Mouse (Mus musculus) right cerebral cortex, adult 18-20 months (tissue): ENCODE results near the gene Gm20390.
A peak's percentile ranks its signal among the peaks of the same experiment; 100 is the strongest.
"Not testable (repeated sequence)": the region's sequence is repeated elsewhere in the genome, so short reads cannot be mapped to it uniquely, and the experiment has no call there.

Source experiments
- DNase-seq: peaks from one replicate; pipeline ENCODE4 v3.0.0; 2022; ENCODE audit warnings: mixed read lengths

The Gm20390 gene

DNA sequence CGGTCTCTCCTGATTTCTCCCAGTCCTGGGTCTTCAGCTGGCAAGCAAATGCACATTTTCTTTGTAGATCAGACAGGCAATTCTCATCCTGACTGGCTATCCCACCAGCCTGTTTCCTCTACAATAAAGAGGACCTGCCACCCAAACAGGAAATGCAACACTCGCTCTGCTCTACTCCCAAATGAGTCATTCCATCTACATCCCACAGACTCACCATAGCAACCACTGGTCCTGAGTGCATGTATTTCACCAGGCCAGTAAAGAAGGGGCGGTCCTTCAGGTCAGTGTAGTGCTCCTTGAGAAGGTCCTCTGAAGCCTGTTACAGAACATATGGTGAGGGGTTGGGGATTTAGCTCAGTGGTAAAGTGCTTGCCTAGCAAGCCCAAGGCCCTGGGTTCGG lies 5.1 kb downstream of the Gm20390 start:
- no peak for DNase-seq

DNA sequence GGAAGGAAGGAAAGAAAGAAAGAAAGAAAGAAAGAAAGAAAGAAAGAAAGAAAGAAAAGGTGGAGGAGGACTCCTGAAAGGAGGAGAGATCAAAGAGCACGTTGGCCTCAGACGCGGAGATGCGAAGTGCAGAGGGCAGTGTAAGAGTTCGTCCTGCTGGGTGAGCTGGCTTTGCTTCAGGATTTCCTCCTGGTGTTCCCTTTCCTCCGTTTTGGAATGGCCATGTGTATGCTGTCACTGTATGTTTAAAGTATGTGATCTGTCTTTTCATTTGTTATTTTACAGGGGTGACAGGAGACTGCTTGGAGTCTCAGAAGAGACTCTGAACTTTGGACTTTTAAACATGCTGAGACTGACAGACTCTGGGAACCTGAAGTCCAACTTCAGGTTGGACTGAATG lies 6.6 kb downstream of the Gm20390 start:
- DNase-seq = no peak

DNA sequence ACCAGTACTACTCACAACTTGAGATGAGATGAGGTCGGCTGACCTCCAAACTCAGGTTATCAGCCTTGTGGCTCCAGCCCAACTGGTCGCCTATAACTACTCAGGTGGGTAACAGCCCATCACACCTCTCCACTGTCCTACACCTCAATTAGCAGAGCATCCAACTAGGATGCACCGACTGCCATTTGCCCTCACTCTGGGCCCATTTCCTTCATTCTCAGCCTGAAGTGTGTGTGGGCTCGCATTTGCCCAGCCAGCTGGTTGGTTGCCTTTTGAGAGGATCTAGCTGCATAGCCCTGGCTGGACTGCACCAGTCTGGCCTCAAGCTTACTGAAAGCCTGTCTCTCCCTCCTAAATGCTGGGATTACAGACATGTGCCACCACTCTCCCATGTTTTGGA lies 10.3 kb downstream of the Gm20390 start:
- DNase-seq = no peak

- no peak for DNase-seq
Measured at GRCm38 (mm10) chr11:93957031-93957555, 11.0 kb downstream of the Gm20390 start.

GRCm38 (mm10) chr11:93956159-93956558 lies 11.9 kb downstream of the Gm20390 start, which contains the start of gene Nme2:
Nme2 (minus strand) TSS chr11:93956259.
- no peak for DNase-seq

- DNase-seq = peak; percentile 91
Measured at GRCm38 (mm10) chr11:93955256-93956150, 12.6 kb downstream of the Gm20390 start.

DNA sequence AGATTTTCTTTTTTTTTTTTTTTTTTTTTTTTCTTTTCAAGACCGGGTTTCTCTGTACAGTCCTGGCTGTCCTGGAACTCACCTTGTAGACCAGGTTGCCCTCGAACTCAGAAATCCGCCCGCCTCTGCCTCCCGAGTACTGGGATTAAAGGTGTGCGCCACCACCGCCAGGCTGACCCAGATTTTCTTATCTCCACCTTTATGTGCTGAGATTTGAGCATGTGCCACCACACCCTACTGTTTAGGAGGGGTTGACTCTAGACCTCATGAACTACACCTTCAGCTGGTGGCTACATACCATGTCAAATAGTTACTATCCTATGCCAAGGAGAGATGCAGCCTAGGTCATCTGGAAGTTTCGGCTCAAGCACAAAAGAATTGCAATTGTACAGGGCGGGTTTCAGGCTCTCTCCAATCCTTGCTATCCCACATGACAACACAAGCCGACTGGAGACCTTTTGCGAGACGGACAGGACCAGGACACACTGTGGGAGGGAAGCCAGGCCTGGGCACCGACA lies 13.3 kb downstream of the Gm20390 start:
- no peak for DNase-seq

DNA sequence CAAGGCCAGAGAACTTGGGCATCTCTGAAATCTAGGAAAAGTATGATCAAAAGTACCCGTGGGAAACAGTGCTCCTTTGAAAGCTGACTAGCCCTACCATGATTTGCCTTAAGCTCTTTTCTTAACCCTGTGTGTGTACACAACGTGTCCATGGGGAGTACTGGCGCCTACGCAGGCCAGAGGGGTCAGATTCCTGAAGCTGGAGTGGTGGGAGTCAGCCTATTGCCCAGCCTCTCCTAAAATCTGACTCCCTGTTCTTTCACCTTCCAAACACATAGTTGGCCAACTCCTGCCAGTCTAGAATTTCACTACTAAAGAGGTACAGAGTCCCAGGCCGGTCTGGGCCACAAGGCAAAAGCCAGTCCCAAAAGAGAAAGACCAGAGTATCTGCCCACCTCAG lies 15.7 kb downstream of the Gm20390 start:
- DNase-seq = no peak

GRCm38 (mm10) chr11:93950045-93950444 lies 18.0 kb downstream of the Gm20390 start:
- no peak for DNase-seq

DNA sequence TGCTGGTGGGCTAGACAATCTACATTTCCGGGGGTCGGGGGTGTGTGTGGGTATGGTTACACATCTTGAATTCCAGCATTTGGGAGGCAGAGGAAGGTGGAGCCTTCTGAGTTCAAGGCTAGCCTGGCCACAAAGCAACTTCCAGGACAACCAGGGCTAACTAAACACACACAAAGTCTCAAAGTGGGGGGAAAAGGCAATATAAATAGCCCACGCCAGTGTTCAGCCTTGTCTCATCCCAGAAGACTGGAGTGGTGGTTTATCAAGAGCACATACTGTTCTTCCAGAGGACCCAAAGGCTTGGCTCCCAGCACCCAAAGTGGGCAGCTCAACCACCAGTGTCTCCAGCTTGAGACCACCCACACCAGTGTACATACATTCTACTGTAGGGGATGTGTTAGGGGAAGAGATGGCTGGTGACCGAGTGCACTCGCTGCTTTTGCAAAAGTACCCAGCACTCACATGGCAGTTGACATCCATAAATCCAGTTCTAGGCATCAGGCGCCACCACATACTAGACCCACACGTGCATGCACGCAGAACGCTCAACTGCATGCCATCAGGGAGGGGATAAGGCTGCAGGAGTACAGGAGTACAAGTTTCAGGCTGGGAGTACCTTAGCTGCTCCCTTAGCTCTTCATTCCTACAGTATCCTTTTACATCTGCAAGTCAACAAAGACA lies 19.1 kb downstream of the Gm20390 start:
- no peak for DNase-seq

DNA sequence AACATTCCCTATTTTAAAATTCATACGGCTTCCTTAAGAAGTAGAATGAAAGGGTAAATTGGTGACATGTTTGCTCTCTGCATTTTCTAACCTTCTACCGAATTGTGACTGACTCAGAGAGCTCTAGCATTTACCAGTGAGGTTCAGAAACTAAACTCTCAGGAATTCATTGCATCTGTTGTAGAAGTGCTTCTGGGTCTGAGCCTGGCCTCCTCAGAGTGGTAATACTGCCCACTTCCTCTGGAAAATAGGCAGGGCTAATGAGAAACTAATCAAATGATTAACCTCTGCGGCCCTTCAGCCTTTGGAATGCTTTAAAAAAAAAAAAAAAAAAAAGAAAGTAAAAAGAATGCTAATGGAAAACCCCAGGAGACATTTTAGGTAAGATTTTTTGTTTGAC lies 23.1 kb downstream of the Gm20390 start:
- no peak for DNase-seq

- DNase-seq = no peak
Measured at GRCm38 (mm10) chr11:93940906-93941305, 27.2 kb downstream of the Gm20390 start.

- DNase-seq = no peak
Measured at GRCm38 (mm10) chr11:93929106-93929505, 39.0 kb downstream of the Gm20390 start.

DNA sequence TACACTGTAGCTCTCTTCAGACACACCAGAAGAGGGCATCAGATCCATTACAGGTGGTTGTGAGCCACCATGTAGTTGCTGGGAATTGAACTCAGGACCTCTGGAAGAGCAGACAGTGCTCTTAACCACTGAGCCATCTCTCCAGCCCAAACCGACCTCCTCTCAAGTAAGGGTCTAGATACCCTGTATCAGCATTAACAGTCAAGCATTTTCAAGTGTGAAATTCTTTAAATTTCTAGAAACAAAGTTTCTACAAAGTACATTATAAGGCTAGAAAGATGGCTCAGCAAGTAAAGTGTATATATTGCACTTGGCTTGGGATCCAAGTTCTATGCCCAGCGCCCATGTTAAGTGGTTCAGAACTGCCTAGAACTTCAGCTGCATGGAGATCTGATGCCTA lies 53.1 kb downstream of the Gm20390 start:
- DNase-seq = not testable (repeated sequence)

GRCm38 (mm10) chr11:93911603-93912002 lies 56.5 kb downstream of the Gm20390 start:
- DNase-seq = no peak

DNA sequence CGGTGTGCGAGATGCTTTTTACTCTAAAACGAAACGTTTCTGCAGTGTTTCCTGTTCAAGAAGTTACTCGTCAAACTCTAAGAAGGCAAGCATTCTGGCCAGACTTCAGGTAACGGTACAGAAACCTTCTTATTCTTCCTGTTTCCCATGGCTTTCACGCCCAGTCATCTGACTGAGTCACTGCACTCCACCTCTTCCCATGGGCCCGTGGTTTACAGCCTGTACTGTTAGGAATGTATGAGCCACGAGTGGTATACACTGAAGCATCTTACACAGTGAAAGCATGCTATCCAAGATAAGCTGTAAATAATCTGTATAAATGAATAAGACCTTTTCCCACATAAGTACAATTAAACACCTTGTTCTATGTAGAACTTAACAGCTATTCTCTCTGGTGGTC lies 59.3 kb downstream of the Gm20390 start:
- DNase-seq = no peak

GRCm38 (mm10) chr11:93907839-93908238 lies 60.3 kb downstream of the Gm20390 start:
- DNase-seq = no peak

- DNase-seq = no peak
Measured at GRCm38 (mm10) chr11:93906834-93907233, 61.3 kb downstream of the Gm20390 start.
